Mouse (Mus musculus) embryo, embryonic 10 days (tissue): ENCODE measurements at regions not wholly inside any gene's neighbourhood (a gene's known extent, or its start where the extent isn't known, plus 50 kb on each side); places are given as distances from the start of the nearest gene placed in this dataset.
A peak's percentile ranks its signal among the peaks of the same experiment; 100 is the strongest.

Experiments used
- DNase-seq: peaks from one replicate; pipeline ENCODE4 v3.0.0-alpha.2; 2015; ENCODE audit warnings: low spot score

DNA sequence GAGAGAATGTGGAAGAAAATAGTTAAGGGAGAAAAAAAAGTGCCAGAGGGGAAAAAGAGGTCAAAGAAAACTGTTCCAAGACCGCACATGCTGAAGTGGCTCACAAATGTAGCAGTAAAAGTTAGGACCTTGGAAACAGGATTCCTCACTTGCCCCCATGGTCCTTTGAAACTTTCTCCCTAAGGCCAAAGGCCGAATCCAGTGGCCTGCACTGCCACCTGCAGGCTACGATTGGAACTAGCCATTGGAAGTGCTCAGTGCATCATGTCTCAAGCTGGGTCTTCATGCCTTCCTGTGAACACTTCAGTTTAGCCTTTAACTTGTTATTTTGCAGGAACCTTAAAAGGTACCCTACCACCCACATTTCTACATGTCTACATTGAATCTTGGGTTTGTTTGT, 56.3 kb upstream of the Mctp2 start:
- DNase-seq: peak; percentile 84

DNA sequence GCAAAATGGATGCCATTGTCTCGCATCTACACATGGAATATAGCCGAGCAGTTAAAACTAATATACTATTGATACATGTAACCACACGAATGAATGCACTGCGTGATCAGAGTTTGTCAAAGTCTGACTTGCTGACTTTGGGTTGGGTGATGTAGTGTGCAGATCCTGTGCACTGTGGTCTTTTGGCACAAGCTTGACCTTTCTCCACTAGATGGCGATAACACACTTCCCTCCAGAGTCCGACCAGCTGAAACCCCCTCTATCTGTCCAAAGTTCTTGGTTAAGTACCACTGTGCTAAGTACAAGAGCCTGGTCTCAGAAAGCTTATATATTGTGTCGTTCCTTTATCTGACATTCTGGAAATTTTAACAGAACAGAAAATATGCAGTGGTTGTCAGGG, 84.9 kb upstream of the Mctp2 start:
- peak; percentile 88 for DNase-seq

DNA sequence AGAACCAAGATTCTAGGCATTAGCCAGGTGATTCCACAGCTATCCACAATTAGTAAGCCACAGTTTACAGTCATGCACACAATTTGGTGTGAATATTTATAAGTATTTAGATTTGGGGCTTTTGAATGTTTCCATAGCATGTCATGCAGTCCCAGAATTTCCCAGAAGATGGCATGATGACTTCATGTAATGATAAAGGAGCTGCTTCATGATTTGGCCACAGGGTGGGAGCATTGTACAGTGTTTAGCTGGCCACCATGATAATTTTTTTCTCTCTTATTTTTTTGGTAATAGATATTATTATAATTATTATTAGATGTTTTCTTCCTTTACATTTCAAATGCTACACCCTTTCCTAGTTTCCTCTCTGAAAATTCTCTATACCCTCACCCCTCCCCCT, 93.6 kb upstream of the Mctp2 start:
- DNase-seq: peak; percentile 84

DNA sequence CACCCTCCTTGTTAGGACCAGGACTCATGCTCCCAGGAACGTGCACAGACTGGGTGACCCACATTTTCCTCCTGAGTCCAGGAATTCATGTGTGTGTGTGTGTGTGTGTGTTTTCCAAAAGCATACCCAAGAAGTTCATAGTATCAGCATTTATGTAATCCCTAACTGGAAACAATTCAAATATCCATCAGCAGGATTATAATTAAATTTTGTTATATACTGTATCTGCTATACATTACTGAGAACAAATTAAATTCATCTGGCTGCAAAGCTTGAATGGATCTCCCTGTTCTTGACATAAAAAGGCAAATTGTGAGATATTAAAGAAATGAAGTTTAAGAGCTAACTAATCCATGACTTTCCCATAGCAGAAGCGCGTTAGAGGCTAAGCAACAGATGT, 99.7 kb upstream of the Mctp2 start:
- no peak for DNase-seq

DNA sequence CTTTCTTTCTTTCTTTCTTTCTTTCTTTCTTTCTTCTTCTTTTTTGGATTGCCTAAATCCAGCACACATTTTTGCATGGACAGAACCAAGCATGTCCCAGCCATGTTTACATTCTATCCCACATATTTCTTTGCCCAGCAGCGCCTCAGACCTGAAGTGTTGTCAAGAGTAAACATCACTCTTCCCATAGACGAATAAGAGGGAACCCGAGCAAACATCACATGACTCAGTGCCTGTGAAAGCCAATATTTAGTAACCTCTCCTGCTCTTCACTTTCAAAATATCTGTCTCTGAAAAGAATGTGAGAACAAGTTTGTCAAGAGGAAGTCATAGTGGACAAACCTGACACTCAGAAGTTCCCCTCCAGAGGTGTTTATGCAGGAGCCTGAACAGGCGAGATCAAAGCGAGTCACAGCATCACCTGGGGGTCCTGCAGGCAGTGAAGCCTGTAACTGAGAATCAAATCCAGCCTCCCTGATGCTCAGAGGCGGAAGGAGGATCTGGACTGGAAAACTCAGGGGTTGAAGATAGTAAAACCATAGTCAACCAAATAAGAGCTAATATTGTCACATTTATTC, 102.1 kb upstream of the Mctp2 start:
- DNase-seq: no peak

DNA sequence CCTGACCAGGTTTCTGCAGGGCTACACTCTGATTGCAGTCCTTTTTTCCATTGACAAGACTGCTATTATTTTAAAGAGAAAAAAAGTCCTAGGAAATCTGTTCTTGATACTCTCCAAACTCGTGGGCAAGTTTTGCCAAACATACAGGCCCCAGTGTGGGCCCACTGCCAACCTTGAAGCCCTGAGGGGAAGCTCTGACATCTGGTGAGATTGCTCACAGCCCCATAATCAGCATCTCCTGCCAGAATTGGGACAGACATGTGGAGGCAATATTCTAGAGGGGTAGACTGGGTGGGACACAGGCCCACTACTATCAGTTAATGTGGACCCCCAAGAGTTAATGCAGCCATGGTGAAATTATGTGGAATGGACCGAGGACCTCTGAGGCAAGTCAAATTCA, 132.1 kb upstream of the Mctp2 start:
- no peak for DNase-seq

DNA sequence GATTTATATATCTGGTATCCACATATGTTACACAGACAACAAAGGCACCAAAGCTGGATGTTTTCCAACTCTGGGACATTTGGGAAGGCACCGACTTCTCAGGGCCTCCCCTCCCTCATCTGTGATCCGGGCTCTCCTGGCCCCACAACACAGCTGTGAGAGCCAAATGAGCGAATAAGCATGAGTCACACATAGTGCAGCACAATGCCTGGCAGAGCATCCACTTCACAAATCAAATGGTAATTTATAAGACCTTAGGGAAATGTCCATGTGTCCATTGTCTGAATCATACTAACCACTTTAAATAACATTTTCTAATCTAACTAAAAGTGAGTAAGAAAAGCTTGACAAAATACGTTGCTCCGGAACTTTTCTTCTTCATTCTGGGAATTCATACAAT, 135.6 kb upstream of the Mctp2 start:
- DNase-seq: no peak

DNA sequence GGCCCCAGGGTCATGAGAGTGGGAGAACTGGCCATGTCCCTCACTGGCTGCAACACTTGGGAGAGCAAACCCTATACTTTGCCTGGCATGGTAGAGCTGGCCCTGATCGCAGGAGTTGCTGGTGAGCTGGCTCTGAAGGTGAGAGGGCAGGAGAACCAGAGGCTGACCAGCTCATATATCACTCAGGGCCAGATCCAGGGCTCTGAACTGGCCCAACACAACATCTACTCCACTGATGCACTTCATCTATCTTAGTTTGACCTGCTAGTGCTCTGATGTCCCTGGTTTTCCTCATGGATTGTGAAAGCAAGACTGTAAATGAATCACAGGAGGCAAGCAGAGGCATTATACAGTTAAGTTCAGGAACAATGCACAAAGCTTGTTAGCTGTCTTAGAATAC, 137.6 kb upstream of the Mctp2 start:
- DNase-seq: no peak

DNA sequence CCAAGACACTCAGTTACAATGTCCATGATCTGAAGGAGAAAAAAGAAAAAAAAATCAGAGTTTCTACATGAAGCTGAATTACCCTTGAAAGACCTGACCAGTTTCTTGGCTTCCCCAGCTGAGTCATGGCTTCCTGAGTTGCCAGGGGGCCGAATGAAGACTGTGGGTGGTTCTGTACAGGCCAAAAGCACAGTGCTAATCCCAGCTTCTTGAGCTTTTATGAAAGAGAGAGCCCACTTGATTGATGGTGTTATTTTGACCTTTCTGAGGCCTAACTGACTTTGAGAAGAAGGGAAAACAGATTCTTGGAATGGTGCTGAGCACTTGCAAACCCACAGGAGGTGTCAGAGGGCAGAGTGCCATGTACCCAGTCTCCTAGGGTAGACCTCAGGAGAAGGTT, 138.4 kb upstream of the Mctp2 start:
- DNase-seq: peak; percentile 12

DNA sequence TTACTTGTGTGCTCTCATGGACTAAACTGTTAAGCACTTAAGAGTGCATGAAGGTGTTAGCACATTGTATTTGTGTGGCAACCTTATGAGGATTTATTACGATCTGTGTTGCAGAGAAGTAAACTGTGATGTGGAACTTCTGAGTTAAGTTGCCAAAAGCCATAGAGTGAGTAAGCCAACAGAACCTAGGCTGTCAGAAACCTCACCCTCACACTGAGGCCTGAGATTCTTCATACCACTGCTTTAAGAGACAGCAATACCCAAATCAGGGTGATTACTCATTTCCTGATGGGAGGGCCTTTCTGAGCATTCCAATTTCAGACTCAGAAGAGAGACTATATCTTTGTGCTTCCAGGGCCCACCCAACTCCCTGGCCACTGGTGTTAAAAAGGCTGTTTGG, 140.5 kb upstream of the Mctp2 start:
- no peak for DNase-seq

DNA sequence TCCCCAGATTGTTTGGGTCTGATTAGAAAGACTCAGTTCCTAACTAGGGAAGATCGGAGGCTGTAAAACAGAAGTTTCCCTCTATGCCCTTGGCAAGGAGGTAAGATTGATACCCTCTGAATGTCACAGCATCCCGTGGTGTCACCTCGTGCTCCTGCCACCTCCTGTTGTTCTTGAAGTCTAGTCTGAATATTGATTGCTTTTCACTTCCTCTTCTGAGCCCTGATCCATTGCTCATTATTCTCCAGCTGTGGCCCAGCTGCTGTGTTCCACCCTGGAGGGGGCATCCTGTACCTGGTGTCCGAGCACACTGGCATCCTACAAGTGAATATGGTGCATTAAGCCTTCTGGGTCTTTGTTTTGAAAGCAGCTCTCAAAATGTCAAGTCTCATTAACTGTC, 156.6 kb upstream of the Mctp2 start:
- DNase-seq: no peak

DNA sequence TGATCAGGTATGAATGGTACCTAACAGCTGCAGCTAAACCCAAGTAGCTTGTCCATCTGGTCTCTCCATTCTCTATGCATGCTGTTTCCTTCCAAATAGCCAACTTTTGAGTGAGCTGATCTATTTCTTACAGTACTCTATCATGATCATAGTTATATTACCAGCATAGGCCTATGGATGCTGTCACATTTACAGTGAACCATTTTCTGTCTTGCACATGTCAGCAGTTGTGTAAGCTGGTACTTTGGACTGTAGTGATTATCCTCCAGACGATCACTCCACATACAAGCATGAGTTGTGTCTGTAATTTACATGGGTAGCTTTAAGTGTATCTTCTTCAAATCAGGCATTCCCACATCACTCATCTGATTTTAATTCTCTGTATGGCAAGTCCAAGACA, 158.2 kb upstream of the Mctp2 start:
- no peak for DNase-seq

DNA sequence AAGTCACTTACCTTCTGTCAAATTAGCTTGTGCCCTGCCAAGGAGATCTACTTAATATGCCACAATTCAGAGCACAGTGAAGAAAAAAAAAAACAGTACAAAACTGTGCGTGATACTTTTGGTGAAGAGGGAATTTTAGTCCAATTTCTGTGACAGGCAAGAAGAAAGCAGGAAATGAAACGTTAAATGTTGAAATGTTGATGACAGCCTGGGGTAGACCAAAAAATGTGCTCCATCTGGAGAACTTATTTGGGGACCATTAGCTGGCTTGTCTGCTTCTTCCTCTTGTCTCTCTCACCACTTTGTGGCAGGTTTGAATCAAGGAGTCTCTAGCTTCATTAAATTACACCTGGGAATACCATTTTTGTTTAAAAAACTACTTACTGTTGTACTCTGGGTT, 163.3 kb upstream of the Mctp2 start:
- no peak for DNase-seq

DNA sequence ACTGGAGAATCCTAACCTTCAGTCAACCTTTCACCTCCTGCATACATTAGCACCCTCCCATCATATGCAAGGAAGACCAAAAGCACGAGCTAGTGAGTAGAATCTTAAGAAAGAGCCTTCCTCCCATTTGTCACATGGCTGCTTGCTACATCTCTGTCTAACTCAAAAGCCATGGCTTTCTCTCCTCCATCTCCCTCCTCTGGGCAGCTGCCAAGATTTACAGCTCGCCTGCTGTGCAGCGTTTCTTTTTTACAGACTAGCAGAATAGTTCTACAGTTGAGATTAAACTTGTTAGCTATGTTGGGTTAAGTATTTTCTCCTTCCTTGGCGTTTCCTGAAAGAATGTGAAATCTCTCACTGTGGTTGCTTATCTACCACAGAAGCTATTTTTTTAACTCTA, 168.3 kb upstream of the Mctp2 start:
- no peak for DNase-seq

DNA sequence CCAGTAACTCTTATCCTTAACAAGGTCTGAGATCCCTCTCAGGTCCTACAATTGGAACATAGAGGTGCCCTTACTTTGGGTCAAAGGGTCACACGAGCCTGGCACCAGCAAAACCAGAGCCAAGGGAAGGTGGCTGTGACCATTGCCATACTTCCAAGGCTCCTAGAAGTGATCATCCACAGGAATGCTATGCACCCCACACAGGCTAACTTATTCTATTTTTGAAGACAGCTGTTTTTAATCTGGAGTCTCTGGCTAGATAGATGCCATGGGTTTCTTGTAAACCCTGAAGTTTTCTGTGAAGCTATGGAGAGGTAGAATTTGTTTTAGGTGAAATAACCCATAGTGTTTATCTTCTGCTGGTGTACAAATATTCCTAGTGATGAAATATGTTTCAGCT, 172.5 kb upstream of the Mctp2 start:
- no peak for DNase-seq

DNA sequence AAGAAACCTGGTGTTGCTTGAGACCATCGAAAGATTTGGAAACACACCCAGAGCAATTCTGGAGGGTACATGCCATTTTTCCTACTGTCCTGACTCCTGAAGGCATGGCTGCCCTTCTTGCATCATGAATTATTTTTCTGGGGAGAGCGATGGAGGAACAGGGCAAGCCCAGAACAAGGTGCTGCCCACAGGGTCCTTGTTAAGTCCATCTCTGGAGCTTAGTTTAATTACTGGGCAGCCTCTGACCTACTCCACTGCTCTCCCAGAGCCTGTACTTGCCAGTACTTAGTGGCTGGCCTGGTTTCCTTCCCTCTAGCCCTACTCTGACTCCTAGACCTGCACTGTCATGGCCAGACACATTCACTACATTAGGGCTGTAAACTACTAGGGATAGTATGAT, 174.9 kb upstream of the Mctp2 start:
- no peak for DNase-seq

DNA sequence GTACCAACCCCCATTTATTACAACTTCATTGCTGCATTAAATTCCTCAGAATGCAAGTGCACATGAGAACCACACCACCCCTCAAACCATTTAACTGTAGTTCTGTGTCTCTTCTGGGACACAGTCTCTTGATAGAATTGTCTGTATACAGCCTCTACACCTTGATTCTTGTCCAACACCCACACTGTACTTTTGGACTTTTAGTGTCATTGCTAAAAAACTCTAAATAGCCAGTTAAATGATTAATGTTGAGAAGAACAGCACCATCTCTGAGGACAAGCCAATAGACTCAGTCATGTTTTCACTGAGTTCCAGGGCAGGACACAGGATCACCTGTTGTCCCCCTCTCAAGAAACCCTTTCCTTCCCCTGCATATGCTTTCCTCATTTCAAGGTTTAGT, 183.8 kb upstream of the Mctp2 start:
- DNase-seq: no peak

DNA sequence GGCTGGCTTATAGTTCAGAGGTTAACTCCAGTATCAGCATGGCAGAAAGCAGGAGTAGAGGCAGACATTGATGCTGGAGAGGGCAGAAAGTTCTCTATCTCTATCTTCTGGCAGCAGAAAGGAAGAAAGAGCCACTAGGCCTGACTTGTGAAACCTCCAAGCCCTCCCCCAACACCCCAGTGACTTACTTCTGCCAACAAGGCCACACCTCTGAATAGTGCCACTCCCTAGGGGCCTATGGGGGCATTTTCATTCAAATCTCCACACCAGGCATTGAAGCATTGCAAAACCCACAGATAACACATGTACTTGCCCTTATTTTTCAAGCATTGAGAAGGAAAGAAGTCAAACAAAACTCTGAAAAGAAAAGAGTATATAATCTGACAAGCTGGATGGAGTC, 186.9 kb upstream of the Mctp2 start:
- DNase-seq: no peak

DNA sequence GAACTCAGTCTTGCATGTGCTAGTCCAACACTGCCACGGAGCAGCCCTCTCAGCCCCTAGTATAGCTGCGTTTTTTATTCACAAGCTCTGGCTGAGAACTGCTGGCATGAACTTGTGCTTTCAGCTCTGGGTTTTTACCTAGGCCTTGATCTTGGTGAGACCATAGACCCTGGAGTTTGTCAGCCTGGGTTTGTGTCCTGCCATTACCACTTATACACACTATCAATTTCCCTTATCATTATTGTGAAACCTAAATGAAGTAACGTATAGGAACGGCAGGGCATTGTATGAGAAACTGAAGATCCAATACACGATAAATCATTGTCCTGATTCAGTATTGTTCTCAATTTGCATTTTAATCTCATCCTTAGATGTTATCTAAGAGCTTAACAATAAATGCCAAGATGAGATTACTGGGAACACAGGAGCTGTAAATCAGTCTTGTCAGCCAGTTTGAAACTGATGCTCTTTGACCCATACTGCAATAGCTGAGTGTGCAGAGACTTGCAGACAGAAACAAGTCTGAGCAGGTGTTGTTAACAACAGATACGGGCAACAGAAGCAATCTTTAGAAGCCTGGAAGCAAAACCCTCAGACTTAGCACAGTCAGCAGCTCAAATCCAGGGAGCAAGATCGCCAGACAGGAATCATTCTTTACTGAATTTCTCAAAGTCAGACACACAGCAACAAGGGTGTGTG, 190.7 kb upstream of the Mctp2 start:
- no peak for DNase-seq

DNA sequence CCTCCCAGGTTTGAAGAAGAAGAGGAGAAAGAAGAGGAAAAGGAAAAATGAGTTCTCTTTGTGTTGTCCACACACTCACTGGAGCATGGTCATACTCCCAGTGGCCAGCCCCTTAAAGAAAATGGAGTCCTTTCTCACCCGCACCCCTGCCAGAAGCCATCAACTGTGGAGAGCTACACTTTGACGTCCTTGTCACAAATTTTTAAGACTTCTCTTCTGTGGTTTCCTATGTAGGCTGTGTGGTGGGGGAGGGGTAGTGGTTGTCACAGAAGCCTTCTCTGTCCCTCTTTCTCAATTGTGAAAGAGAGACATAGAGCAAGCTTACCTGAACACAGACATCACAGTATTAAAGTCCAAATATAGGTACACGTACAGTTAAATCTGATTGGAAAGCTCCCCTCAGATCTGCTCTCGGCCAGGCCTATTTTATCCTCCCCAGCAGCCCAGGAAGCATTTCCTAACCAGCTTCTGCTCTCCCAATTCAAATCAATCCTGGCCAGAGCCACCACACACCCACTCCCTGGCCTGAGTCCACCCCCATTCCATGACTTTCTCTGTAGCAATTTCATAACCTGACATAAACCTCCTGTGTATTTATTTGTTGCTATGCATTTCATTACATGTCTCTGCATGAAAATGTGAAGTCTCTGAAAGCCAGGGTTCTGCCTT, 192.3 kb upstream of the Mctp2 start:
- DNase-seq: no peak

DNA sequence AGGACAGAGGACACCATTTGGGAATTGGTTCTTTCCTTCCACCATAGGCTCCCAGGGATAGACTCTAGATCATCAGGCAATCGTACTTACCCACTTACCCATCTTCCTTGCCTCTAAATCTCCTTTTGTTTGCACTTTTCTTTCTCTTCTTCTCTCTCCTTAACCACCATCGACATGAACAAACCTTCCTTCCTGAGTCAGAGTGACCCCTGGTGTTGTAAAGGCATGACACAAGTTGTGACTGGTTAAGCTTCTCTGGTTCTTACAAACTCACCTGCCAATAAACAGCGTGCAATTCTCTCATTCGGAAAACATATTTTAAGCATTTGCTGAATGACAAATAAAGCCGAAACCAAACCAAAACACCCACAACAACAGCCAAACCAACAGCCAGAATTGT, 193.4 kb upstream of the Mctp2 start:
- no peak for DNase-seq

DNA sequence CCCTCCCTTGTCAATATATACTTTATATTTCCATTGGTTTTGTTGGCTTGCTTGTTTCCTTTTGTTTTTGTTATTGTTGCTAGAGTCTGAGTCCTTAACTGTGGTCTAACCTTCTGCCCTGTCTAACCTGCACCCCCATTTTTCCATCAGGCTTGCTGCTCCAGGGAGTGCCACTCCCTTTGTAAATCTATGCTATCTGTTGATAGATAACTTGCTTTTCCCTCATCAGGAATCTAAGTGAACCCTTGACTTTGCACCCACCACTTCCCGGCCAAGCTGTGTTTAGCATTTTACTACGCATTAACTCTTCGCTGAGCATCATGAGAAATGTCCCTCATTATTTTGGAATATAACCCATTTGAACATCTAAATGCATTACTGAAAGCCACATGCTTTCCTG, 193.8 kb upstream of the Mctp2 start:
- DNase-seq: no peak

DNA sequence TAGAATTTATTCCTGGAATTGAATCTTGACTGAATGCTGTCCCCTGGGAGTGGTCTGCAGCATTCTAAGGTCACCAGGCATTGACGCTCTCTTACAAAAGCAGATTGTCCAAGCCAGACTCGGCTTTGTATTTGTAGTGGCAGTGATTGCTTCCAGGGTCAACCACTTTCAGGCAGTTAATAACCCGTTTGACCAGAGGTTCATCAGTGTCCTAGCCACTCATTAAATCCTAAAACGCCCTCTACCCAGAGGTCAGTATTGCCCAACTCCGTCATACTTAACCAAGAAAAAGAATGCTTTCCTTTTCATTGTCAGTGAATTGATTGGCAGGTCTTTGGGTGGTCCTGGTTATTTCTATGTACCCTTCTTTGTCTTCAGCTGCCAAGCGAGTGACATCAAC, 194.6 kb upstream of the Mctp2 start:
- peak; percentile 73 for DNase-seq

DNA sequence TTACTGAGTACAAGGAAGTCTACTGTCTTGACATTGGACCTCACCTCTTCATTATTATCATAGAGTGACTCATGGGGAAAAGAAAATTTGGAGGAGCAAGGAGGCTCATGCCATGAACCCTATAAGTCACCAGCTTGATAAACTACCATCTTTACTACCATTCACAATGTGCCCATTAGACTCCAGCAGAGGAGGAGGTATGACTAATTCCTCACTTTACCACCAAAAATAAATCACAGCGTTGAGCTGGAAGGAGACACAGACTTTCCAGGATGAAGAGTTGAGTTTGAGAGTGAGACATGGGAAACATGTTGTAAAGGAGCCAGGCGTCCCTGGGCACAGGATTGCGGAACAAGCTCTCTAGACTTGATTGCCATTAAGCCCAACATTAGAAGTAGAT, 195.0 kb upstream of the Mctp2 start:
- no peak for DNase-seq
